Mouse (Mus musculus): ENCODE results near the gene Fyn.

Fyn gene

DNA sequence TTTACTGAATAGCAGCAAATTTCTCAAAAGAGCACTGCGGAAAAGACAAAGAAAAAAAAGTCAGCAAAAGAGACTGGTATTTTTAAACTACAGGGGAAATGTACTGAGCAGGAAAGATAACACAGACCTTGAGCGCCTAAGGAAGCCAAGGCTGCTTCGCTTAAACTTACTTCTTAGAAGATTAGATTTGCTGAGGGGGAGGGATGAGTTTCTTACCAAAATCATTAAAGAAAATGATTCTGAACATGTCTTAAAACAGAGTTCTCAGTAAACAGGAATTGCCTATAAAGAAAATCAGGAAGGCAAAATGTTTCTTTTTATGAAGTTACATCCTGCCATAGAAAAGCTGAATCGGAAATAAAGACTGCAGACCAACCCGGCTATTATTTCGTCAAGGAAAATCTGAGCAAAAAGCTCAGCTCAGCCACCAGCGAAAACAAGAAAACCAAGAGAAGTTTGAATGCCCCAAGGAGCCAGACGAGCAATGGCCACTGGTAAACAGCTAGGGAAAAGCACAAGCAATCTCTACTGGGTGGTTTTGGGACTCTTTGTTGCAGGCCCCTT is at the start of gene Fyn:
Gene Fyn (plus strand): TSS at position 284 of the 564 bp plus-strand sequence.
- peak; percentile 25 for DNase-seq (ENCODE audit: low spot score)

GRCm38 (mm10) chr10:39320798-39321622 is 47.6 kb upstream of the Fyn start:
- no peak for DNase-seq (ENCODE audit: low spot score)

GRCm38 (mm10) chr10:39321623-39321985 is 47.1 kb upstream of the Fyn start:
- DNase-seq (ENCODE audit: low spot score) = no peak

- no peak for DNase-seq (ENCODE audit: low spot score)
These were observed 46.5 kb upstream of the Fyn start for GRCm38 (mm10) chr10:39322143-39322542.

DNA sequence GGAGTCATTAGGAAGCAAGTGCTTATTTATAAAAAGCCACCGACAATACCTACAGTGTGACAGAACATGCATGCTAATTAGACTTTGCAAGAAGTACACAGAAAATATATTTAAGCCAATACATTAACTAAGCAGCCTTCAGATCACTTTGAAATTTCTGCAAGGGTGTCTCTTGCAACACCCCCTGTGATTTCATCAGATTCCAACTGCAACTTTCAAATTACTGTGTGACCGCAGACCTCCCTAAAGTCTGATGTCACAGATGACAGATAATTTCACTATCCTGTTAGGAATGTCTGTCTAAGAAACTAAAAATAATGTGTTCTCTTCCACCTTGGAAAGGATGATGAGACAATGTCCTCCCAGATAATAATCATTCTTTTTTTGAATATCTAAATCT is 44.4 kb upstream of the Fyn start:
- no peak for DNase-seq (ENCODE audit: low spot score)

- DNase-seq (ENCODE audit: low spot score) = no peak
These were observed 40.0 kb upstream of the Fyn start for GRCm38 (mm10) chr10:39328661-39329060.

GRCm38 (mm10) chr10:39334320-39334719 is 34.3 kb upstream of the Fyn start:
- DNase-seq (ENCODE audit: low spot score) = no peak

GRCm38 (mm10) chr10:39335880-39336279 is 32.8 kb upstream of the Fyn start:
- DNase-seq (ENCODE audit: low spot score) = no peak

DNA sequence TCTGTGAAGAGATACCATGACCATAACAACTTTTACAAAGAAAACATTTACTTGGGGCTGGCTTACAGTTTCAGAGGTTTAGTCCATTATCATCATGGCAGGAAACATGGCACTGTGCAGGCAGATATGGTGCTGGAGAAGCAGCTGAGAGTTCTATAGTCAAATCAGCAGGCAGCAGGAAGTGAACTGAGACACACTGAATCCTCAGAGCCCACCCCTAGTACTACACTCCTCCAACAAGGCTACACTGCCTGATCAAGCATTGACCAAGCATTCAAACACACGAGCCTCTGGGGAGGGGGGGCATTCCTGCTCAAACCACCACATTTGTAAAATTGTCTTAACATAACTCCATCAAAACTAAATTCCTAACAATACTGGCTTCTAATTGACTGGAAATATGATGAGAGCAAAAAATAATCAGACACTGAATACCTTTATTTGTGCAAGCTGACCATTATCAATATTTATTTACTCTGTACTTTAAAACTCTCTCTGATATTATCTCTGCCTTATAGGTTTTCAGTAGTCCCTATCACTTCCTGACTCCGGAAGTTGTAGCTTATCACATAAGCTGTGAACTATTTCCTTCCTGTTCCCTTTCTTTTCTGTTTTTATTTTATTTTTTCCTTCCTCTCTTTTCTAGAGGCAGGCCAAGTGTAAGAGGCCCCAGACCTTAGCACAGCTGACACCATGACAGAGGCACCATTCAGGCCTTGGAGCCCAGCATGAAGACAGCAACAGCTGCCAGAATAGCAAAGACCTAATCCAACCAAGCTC is 29.3 kb upstream of the Fyn start:
- DNase-seq (ENCODE audit: low spot score) = peak; percentile 18

GRCm38 (mm10) chr10:39339969-39340236 is 28.8 kb upstream of the Fyn start:
- DNase-seq (ENCODE audit: low spot score) = peak; percentile 38

- DNase-seq (ENCODE audit: low spot score) = no peak
These were observed 25.1 kb upstream of the Fyn start for GRCm38 (mm10) chr10:39343551-39343950.

- DNase-seq (ENCODE audit: low spot score) = no peak
These were observed 22.7 kb upstream of the Fyn start for GRCm38 (mm10) chr10:39345921-39346320.

DNA sequence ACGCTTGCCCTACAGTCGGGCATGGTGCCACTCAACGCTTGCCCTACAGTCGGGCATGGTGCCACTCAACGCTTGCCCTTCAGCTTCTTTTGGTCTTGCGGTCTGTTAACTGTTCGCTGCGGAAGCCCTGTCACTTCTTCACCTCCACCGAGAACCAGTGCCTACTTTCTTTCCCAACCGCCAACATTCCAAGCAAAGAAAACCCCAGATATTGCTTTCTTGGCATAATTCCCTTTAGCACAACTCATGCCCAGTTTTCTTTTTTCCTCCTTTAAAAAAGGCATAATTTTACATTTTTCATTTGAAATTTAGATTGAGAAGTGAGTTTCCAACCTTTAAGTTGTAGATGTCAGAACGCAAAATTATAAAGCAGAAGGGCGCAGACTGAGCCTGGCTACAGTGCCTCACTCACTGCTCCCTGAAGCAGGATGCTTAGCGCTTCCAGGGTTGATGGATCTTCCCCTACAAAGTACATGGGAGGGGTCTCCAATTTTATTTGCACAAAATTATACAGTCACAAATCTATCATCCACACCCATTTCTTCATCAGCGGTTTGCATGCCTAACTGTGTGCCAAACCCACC is 18.8 kb upstream of the Fyn start:
- no peak for DNase-seq (ENCODE audit: low spot score)

GRCm38 (mm10) chr10:39364196-39364595 is 4.5 kb upstream of the Fyn start:
- DNase-seq (ENCODE audit: low spot score) = no peak

DNA sequence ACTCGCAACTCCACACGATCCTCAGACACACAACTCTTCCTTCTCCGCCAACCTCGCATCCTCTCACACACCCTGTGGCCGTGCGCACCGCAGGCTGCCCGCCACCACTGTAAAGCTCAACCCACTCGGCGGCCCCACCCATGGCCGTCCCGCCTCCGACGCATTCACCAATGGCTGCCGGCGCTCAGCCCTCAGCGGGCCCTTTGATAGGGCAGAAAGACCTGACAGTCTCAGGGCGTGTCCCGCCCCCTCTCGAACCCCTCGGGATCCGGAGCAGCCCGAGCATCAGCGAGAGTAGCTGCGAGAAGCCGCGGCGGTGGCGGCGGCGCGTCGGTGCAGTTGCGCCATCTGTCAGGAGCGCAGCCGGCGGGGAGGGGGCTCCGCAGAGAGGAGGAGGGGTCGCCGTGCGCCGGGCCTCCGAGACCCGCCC is 862 bp downstream of the Fyn start:
- peak; percentile 96 for DNase-seq (ENCODE audit: low spot score)

- peak; percentile 53 for DNase-seq (ENCODE audit: low spot score)
These were observed 1.5 kb downstream of the Fyn start for GRCm38 (mm10) chr10:39369977-39370785.

GRCm38 (mm10) chr10:39370786-39371221 is 2.1 kb downstream of the Fyn start:
- peak; percentile 25 for DNase-seq (ENCODE audit: low spot score)

DNA sequence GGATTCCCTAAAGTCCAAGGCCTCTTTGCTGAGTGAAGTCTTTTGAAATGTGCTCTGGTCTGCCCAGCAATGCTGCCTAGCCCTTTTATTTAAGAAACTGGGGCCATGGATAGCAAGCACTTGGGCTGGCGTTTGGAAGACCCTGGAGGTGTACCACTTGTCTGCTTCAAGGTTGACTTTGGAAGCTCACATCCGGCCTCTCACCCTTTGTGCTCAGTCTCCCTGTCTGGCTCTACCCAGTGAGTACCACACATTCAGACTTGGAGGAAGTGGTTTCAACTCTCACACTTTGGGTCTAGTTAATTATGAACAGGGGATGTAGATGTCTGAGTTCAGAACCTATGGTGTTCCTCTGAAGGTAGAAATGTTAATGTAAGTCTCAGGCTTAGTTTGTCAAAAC is 2.8 kb downstream of the Fyn start:
- peak; percentile 80 for DNase-seq (ENCODE audit: low spot score)

DNA sequence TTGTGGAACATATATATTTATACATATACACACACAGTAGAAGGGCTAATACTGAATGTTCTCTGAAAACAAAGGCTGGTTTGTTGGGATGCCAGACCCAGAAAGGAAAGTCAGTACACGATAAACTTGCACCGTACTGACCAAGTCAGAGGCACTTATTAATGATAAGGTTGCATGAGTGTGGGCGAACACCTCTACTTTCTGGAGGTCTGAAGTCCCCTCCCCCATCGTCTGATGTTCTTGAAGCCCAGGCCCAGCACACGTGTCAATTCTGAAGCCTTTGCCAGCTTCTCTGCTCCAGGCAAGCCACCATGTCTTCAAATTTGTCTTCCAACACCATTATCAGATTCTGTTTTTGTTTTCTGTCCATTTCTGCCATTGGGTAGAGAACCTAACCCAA is 3.3 kb downstream of the Fyn start:
- no peak for DNase-seq (ENCODE audit: low spot score)

DNA sequence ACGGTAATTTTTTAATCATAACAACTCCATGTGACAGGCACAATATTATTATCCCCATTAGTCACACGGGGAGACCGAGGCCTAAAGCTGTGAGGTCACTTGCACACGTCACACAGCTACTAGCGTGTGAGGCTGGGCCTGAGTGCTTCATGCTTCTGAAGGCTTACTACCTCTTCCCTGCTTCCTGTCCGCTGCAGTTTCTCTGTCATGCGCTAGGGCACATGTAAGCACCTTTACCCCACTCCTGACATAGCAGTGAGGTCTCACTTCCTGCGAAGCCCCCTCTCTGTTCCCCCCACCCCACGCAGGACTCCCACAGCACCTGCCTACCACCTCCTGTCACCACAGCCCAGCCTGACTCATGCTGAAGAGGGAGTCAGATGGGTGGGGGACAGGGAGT is 8.0 kb downstream of the Fyn start:
- DNase-seq (ENCODE audit: low spot score) = peak; percentile 61

DNA sequence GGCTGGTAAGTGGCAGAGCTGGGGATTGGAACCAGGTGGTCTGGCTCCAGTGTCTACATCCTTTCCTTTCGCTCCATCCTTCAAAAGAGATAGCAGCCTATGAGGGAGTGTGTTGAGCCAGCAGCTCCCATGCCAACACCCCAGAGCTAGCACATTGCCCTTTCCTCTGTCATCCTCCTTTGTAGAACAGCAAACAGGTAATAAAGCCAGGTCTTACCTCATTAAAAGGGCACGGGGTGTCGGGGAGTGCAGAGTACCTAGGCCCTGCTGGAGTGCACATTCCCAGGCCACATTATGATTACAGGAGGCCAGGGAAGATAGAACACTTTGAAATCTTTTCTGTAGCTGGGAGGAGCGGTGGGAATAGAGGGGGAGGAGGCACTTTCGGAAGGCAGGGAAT is 8.6 kb downstream of the Fyn start:
- no peak for DNase-seq (ENCODE audit: low spot score)

GRCm38 (mm10) chr10:39378025-39378603 is 9.5 kb downstream of the Fyn start:
- DNase-seq (ENCODE audit: low spot score) = no peak
